Mouse (Mus musculus) liver, embryonic 14.5 days (tissue): ENCODE data around the gene Sugct. TPM values are rescaled to one million over a fixed set of nuclear protein-coding genes. Genes with fewer than 3 reads are reported as not detected.

Experiments
- ATAC-seq: fragments of 200-750 bp; cut with Nextera tagmentation; 2 replicates; pipeline ENCODE4 v1.8.0; 2017; ENCODE audit warnings: moderate number of reproducible peaks, mild to moderate bottlenecking, moderate library complexity; ENCODE audit not compliant: insufficient read depth
- DNase-seq, 3 experiments: peaks; one replicate each; pipeline ENCODE4 v3.0.0-alpha.2; 2012 to 2013; ENCODE audit warnings: low read depth in 3 of 3, low spot score in 3 of 3
- H3K27ac ChIP-seq: fragments of 300-500 bp; sonication (generic); 2 replicates; pipeline ENCODE4 v1.5.1; 2014; ENCODE audit warnings: moderate library complexity, mild to moderate bottlenecking, control low read depth, inconsistent platforms
- H3K27me3 ChIP-seq: fragments of 300-500 bp; sonication (generic); 2 replicates; pipeline ENCODE4 v1.6.1; 2014; ENCODE audit warnings: mild to moderate bottlenecking, low read length, moderate library complexity; ENCODE audit not compliant: control insufficient read depth, insufficient read depth
- H3K36me3 ChIP-seq: fragments of 300-500 bp; sonication (generic); replicated peaks from 2 replicates; pipeline ENCODE4 v1.6.1; 2014; ENCODE audit warnings: low read depth; ENCODE audit not compliant: control insufficient read depth, insufficient read depth
- H3K4me1 ChIP-seq, 2 experiments: fragments of 200-500 bp in 1 of 2; fragments of 300-500 bp in 1 of 2; sonication (generic) in 1 of 2; replicated peaks; 2 replicates each; pipeline ENCODE4 v1.6.1; 2012 to 2014; ENCODE audit warnings: antibody characterized with exemption in 1 of 2, inconsistent platforms in 1 of 2, low read length in 1 of 2; ENCODE audit not compliant: control insufficient read depth in 2 of 2, insufficient read depth in 2 of 2
- H3K4me2 ChIP-seq: fragments of 300-500 bp; sonication (generic); 2 replicates; pipeline ENCODE4 v1.6.1; 2014; ENCODE audit warnings: low read depth, mild to moderate bottlenecking, control low read depth, moderate library complexity
- H3K4me3 ChIP-seq, 2 experiments: fragments of 200-500 bp in 1 of 2; fragments of 300-500 bp in 1 of 2; sonication (generic) in 1 of 2; 2 replicates each; pipeline ENCODE4 v1.5.1; 2012 to 2014; ENCODE audit warnings: low read depth in 2 of 2, low read length in 2 of 2, mild to moderate bottlenecking in 2 of 2, control low read depth in 1 of 2, inconsistent platforms in 1 of 2, moderate library complexity in 1 of 2; ENCODE audit not compliant: insufficient read depth in 1 of 2
- H3K9ac ChIP-seq: fragments of 300-500 bp; sonication (generic); replicated peaks from 2 replicates; pipeline ENCODE4 v1.6.1; 2014; ENCODE audit warnings: mild to moderate bottlenecking, control low read depth, moderate library complexity
- H3K9me3 ChIP-seq: fragments of 300-500 bp; sonication (generic); 2 replicates; pipeline ENCODE4 v1.6.1; 2016; ENCODE audit warnings: low read length, mixed read lengths; ENCODE audit not compliant: control insufficient read depth
- CTCF ChIP-seq: IDR thresholded peaks from 2 replicates; pipeline ENCODE4 v1.5.1; 2016; ENCODE audit warnings: antibody characterized with exemption, low read depth, control low read depth
- EP300 ChIP-seq: IDR thresholded peaks from 2 replicates; pipeline ENCODE4 v1.6.1; 2016; ENCODE audit warnings: antibody characterized with exemption, low read depth
- WGBS: fragments of 180-500 bp; shearing (Covaris S2); extraction: QIAGEN DNeasy Blood & Tissue Kit; methylation state at CpG from one replicate; pipeline ENCODE4 v1.1.7; 2014; ENCODE audit not compliant: insufficient replicate concordance; 5-methylcytosine and 5-hydroxymethylcytosine counted together
- polyA plus RNA-seq, 2 experiments: library from polyadenylated mRNA; depleted of rRNA in 1 of 2; stranded (reverse) in 1 of 2; unstranded in 1 of 2; fragments of >200 nt; fragmentation: Nextera tagmentation in 1 of 2; extraction: Ambion mirVana in 1 of 2; gene quantifications; 2 replicates each; pipeline versions ENCODE4 v1.2.1 to v1.2.3; 2012 to 2014

Gene Sugct
- polyA plus RNA-seq, 2 experiments: 1.4 to 2.9 TPM

DNA sequence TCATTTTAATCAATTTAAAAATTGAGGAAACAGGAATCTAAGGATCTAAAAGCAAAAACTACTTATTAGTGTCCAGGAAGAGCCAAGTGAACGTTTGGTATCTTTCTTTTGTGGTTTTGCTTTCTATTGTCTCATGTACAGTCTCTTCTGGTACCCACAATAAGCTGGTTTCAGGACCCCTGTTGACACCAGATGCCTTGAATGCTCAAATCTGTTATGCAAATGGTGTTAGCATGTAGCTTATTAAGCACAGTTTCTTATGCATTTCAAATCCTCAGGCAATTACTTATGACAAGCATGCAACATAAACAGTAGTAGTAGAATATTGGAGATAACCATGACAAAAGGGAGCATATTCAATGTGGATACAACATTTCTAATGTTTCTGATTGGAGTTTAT, 407.0 kb downstream of the Sugct start:
- ATAC-seq (no peak), DNase-seq (no peak)
- Histone ChIP-seq H3K4me1 (no peaks in the 10 kb centered on the region), H3K27ac (no peak overlapping the region), H3K9me3 (no peaks in the 10 kb centered on the region), H3K4me3 (no peak overlapping the region), H3K27me3 (no peaks in the 10 kb centered on the region), H3K4me2 (no peak overlapping the region), H3K36me3 (no peaks in the 10 kb centered on the region), H3K9ac (no peak overlapping the region)
- WGBS: 11% methylated on average over 1 of the region's 1 CpGs
- TF ChIP-seq CTCF (no peak), EP300 (no peak)

DNA sequence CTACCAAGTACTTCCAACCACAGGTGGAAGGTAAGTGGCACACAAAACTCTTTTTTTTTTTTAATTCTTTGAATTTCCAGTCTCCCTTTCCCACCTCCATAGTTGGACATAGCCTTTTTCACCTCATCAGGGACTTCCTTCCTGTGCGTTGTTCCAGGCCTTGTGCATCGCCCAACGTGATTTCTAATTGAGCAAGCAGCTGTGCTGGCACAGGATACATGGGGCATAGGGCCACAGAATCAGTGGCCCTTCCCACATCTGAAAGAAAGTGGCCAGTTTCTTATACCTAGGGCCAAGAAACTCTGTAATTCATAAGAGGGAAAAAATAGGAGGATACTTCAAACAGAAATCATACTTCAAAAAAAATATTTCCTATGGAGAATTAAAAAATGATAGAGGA, 449.4 kb downstream of the Sugct start:
- H3K36me3 ChIP-seq: no peaks in the 10 kb centered on the region
- no peak for TF ChIP-seq EP300
- TF ChIP-seq CTCF: no peak
- no peaks in the 10 kb centered on the region for H3K9me3 ChIP-seq
- H3K27me3 ChIP-seq: no peaks in the 10 kb centered on the region
- H3K27ac ChIP-seq: no peak overlapping the region
- H3K4me1 ChIP-seq: no peaks in the 10 kb centered on the region
- 67% methylated on average over 3 of the region's 3 CpGs for WGBS
- H3K4me3 ChIP-seq: no peak overlapping the region
- no peak overlapping the region for H3K9ac ChIP-seq
- ATAC-seq (no peak), DNase-seq (no peak)
- H3K4me2 ChIP-seq: no peak overlapping the region

DNA sequence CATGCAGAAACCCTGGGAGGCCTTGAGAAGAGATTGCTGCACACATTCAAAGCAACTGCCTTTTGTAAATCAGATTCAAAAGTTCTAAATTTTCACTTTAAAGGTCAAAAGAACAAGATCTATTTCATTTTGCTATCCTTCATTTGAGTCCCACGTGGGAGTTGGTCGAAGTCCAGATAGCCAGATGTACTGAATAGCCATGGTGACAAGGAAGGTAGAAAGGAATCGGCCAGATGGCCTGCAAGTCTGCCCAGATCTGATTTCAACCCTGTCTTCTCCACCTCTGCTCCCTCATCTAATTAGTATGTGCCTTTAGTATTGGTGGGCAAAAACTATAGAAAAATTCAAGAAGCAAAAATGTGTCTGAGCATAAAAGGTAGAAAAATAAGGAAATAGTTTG, 478.8 kb downstream of the Sugct start:
- H3K9me3 ChIP-seq: no peaks in the 10 kb centered on the region
- no peak overlapping the region for H3K27ac ChIP-seq
- no peak overlapping the region for H3K4me3 ChIP-seq
- DNase-seq: no peak
- H3K4me2 ChIP-seq: no peak overlapping the region
- 47% methylated on average over 3 of the region's 3 CpGs for WGBS
- no peaks in the 10 kb centered on the region for H3K4me1 ChIP-seq
- H3K36me3 ChIP-seq: no peaks in the 10 kb centered on the region
- TF ChIP-seq EP300: no peak
- no peak for ATAC-seq
- no peak overlapping the region for H3K9ac ChIP-seq
- H3K27me3 ChIP-seq: no peaks in the 10 kb centered on the region

DNA sequence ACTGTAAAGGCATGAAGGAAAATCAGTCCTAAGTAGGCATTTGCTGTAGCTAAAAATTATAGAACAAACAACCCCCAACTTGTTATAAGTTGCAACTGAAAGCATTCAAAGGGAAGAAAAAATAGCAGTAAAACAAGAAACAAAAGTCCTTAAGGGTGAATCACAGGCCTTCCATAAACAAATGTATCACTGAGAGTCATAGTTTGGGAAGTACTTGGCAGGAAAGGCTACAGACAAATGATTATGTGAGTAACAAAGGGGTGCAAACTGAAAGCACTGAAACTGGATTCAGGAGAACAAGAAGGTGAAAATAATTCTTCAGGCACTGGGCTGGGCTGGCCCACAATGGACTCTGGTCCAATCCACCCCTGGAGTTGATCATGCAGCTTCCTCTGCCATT, 482.7 kb downstream of the Sugct start:
- Histone ChIP-seq H3K9me3 (no peaks in the 10 kb centered on the region), H3K9ac (no peak overlapping the region), H3K4me1 (no peaks in the 10 kb centered on the region), H3K27me3 (no peaks in the 10 kb centered on the region), H3K27ac (no peak overlapping the region), H3K4me2 (no peak overlapping the region), H3K4me3 (no peak overlapping the region), H3K36me3 (no peaks in the 10 kb centered on the region)
- TF ChIP-seq CTCF: no peak
- no peak for TF ChIP-seq EP300
- DNase-seq (no peak), ATAC-seq (no peak)

DNA sequence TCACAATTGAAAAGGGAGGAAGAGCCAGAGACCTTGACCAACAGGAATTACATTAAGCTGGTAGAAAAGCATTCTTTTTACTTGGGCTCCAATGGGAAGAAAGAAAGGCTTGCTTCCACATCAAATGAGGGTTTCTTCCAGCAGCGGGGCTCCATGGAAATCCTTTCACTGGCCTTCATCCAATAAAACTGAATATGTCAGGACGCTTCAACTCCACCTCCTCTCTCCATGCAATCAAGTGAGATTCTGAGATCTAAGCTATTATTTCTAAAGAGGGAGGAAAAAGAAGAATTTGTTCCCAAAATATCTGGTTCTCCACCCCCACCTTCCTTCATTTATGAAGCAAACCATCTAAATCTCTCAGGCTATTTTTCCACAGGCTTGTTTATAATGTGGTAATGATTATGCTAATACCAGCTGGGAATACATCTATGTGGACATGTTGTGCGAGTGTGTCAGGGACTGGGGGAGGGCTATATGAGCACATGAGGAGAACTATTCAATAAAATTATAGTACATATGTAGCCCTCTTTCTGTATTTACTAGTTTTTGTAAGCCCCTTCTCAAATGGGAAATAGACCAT, 505.1 kb downstream of the Sugct start:
- Histone ChIP-seq H3K4me3 (no peak overlapping the region), H3K36me3 (no peaks in the 10 kb centered on the region), H3K9ac (no peak overlapping the region), H3K27me3 (no peaks in the 10 kb centered on the region), H3K27ac (no peak overlapping the region), H3K9me3 (no peaks in the 10 kb centered on the region), H3K4me2 (no peak overlapping the region), H3K4me1 (no peaks in the 10 kb centered on the region)
- DNase-seq: no peak
- TF ChIP-seq CTCF: no peak
- no peak for TF ChIP-seq EP300
- 57% methylated on average over 3 of the region's 3 CpGs for WGBS
- no peak for ATAC-seq
